Mouse (Mus musculus): ENCODE measurements at regions not wholly inside any gene's neighbourhood (a gene's known extent, or its start where the extent isn't known, plus 50 kb on each side); places are given as distances from the start of the nearest gene placed in this dataset.

- no peak for DNase-seq
Observed at GRCm38 (mm10) chr15:93705109-93705508, 109.4 kb upstream of the Prickle1 start.

- no peak for DNase-seq
Observed at GRCm38 (mm10) chr15:93701017-93701416, 105.3 kb upstream of the Prickle1 start.

- peak in 1 of 2 experiments; percentile 23 for DNase-seq
Observed at GRCm38 (mm10) chr15:93699971-93700370, 104.3 kb upstream of the Prickle1 start.

DNA sequence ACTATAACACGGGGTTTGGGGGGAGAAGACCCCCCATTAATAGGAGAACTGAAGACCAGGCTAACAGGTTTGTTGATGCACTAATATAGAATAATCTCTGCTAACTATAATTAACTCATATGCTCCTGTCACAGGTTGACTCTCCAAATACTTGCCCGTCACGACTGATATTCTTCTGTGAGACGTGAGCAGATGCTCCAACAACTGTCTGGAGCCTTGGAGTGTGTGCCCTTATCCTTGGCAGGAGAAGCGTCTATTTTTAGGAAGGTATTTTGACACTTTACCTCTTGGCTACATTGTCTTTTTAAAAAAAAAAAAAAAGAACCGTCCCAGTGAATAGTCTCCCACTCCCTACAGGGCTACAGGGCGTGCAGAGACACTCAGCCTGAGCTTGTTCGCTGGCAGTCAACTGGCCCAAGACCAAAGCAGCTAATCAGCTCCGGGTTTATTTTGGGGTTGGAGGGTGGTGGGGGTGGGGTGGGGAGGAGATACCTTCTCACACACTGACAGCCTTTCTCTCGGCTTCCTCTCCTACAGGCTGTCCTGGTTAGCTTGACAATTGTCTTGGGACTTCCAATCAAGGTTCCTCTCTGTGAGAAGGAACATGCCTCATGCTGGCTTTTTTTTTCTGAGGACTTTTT lies 102.6 kb upstream of the Prickle1 start:
- DNase-seq: no peak

DNA sequence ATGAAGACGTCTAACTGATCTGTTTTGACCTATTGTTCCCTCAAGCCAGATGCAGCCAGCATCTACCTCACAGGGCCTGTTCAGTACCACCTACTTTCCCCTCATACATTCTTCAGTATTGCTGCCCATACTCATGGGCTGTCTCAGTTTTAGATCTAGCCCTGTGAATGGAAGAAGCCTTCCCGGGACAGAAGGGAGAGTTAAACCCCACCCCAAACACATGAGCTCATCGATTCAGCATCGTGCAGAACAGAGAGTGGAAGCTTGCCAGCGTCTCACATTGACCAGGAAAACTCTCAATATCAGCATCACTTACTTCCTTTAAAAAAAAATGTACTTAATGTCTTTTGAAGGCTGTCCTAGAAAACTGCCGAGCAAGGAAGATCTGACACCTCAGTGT lies 95.0 kb upstream of the Prickle1 start:
- no peak for DNase-seq

DNA sequence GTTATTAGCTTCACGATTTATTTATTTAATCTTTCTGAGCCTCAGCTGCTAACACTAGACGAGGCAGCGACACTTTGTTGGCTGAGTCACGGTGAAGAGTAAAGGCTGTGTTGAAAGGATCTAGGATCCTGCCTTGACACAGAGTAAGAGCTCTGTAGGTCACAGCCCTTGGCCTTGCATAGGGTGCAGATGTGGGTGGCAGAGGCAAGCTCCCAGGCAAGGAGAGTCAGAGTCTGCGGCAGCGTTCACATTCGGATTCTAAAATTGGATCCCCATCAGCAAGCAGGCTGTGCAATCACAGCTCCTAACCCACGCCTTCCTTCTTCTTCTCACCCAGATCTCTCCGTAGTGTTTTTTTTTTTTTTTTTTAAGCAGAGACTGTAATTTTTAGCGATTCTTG lies 94.3 kb upstream of the Prickle1 start:
- peak; percentile 26 to 42 for DNase-seq

GRCm38 (mm10) chr15:93686385-93686784 lies 90.7 kb upstream of the Prickle1 start:
- DNase-seq: no peak

DNA sequence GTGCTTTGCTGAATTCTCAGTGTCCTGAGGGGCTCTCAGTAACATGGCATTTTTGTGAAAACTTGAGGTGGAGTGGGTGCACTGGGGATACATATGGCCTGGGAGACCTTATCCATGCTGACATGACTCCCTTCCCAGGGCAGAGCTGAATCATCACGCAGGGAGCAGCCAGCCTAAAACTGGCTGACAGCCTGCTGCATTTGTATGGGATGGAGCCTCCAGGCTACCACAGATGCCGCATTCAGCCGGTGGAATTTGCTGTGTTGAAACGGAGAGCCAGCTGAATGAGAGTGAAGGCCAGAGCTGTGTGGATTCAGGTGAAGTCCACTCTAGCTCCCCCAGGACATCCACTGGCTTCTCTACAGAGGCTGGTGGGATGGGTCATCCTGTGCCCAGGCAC lies 85.9 kb upstream of the Prickle1 start:
- DNase-seq: peak in 1 of 2 experiments; percentile 11

GRCm38 (mm10) chr15:93675624-93676023 lies 79.9 kb upstream of the Prickle1 start:
- DNase-seq: no peak

- DNase-seq: no peak
Observed at GRCm38 (mm10) chr15:93673976-93674375, 78.3 kb upstream of the Prickle1 start.

- DNase-seq: no peak
Observed at GRCm38 (mm10) chr15:93663876-93664275, 68.2 kb upstream of the Prickle1 start.

DNA sequence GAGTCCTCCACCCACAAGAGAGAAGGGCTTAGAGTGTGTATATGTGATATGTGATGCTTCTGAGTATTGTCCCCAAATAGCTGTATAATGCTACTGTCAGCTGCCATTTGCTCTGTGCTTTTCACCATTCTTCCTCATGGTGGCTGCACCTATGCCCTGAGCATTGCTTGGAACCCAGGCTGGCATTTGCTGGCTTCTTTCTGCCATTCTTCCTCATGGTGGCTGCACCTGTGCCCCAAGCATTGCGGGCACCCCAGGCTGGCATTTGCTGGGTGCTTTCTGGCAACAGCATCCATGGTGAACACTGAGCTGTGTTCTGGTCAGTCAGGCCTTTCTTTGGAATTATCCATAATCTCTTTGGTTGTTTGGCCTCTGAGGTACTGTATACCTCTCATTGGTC lies 66.9 kb upstream of the Prickle1 start:
- DNase-seq: no peak

DNA sequence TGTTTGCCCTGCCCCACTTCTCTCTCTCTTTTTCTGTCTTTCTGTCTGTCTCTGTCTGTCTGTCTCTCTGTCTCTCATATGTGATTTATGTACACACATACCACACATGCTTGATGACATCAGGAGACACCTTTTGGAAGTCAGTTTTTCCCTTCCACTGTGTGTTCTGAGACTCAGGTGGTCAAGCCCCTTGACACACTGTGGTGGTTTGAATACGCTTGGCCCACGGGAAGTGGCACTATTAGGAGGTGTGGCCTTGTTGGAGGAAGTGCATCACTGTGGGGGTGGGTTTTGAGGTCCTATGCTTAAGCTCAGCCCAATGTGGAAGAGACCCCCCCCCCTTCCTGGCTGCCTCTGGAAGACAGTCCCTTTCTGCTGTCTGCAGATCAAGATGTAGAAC lies 66.1 kb upstream of the Prickle1 start:
- DNase-seq: no peak

DNA sequence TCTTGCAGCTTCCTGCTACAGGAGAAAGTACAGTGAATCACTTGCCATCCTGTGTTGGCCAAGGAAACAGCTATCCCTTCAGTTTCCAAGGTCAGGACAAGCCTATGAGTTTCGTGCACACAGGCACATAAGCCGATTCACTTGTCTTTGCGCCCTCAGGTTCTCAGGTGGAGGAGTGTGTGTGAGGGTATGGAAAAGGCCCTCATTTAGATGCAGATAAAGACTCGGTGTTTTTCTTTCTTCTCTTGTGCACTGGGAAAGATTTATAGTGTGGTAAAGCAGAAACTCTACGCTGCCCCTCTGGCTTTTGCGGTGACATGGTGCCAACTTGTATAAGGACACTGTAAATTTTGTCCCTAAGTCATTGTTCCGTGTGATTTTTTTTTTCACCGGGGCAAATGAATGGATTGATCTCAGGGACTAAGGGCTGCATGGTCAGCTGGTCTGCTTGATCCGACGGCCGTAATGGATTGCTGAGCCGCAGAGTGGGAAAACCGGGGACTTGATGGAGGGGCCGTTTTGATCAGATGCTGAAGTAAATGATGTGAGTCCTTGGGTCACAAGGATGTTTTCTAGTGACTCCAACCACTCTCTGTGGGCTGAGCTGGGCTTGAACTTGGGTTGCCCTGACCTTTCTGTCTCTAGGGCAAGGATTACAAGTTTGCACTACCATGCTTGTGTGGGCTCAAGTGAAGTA lies 65.4 kb upstream of the Prickle1 start:
- no peak for DNase-seq

DNA sequence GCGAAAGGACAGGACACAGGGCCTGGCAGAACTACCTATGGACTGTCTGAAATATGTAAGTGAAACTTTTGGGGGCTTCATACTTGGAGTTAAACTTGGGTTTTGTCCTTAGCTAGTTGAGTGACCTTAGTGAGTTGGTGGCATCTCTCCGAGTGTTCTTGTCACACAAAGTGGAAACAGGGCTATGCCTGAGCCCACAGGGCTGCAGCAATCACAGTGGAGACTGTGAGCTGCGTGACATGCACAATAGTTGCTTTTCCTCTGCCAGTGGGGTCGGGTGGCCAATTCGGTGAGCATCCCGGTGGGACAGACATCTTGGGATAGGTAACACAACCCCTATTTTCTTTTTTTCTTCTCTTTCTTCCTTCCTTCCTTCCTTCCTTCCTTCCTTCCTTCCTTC lies 61.5 kb upstream of the Prickle1 start:
- DNase-seq: no peak

DNA sequence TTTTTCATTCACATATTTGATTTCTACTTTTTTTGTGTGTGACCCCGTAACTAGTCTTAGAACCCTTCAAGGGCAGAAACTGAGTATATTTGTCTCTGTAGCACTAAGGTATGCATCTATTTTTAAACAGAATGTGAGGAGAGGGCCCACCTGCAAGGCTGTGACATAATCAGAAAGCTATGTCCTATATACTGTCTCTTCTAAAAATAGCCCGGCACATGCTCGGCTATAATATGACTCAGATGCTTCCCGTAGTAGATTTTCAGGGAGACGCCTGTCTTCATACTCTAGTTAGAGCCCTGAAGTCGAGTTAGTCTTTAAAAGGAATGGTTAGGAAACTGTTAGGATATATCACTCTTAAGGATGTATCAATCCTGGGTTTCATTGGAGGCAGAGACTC lies 61.0 kb upstream of the Prickle1 start:
- DNase-seq: no peak

- DNase-seq: no peak
Observed at GRCm38 (mm10) chr15:93655743-93656142, 60.1 kb upstream of the Prickle1 start.

- no peak for DNase-seq
Observed at GRCm38 (mm10) chr15:93655243-93655642, 59.6 kb upstream of the Prickle1 start.

DNA sequence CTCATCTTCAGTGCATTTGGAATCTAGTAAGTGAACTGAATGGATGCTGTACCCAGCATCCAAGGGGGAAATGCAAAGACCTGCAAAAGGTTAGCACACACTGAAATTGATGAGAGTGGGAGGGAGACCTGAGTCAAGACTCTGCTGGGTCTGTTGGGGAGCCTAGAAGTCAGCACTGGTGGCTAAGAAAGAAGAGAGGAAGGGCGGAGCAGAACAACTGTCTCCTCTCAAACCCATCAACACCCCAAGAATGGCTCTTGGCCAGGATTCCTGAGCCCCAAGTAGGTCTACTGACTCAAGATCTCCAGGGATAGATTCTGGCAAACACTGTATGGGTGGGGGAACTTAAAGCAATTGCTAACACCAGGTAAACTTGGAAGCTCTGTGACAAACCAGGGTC lies 57.7 kb upstream of the Prickle1 start:
- no peak for DNase-seq

- no peak for DNase-seq
Observed at GRCm38 (mm10) chr15:93650981-93651757, 55.5 kb upstream of the Prickle1 start.

GRCm38 (mm10) chr15:93650009-93650522 lies 54.4 kb upstream of the Prickle1 start:
- DNase-seq: no peak

DNA sequence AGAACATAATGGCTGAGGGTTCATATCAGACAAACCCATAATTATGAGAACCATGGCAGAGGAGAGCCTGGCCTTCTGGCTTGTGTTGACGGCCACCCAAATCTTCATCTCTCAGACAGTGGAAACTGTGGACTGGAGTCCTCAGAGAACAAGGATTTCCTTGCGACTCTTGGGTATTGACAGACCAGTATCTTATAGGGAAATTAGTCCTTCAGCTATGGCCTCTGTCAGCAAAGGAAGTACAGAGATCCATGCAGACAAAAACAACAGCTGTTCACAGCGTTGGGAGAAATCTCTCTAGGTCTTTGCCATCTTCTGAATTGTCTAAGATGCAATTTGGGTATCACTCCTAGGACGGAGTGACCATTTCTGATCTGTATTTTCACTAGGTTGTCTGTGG lies 53.0 kb upstream of the Prickle1 start:
- DNase-seq: no peak

- DNase-seq: peak in 1 of 2 experiments; percentile 11
Observed at GRCm38 (mm10) chr15:93646820-93647219, 51.1 kb upstream of the Prickle1 start.
